Mouse (Mus musculus) left cerebral cortex, postnatal 10 days (tissue): ENCODE measurements around the gene 1810055G02Rik. TPM values are rescaled to one million over a fixed set of nuclear protein-coding genes. Genes with fewer than 3 reads are reported as not detected.

ENCODE experiments used
- DNase-seq, 2 experiments: peaks; one replicate each; pipeline ENCODE4 v3.0.0; 2021 to 2022; ENCODE audit warnings: low spot score in 2 of 2, mixed read lengths in 1 of 2; ENCODE audit errors: extremely low spot score in 1 of 2
- intact Hi-C: fragments of 180-260 bp; cut with DNase I; formaldehyde crosslinking; loops from one replicate; pipeline ENCODE4 v1.15.1; 2025
- total RNA-seq, 2 experiments: library from RNA; stranded (reverse); gene quantifications; 2 replicates each; pipeline ENCODE4 v1.2.3; 2021

Gene 1810055G02Rik
- total RNA-seq, 2 experiments from 2014 or later = 47.5 TPM

DNA sequence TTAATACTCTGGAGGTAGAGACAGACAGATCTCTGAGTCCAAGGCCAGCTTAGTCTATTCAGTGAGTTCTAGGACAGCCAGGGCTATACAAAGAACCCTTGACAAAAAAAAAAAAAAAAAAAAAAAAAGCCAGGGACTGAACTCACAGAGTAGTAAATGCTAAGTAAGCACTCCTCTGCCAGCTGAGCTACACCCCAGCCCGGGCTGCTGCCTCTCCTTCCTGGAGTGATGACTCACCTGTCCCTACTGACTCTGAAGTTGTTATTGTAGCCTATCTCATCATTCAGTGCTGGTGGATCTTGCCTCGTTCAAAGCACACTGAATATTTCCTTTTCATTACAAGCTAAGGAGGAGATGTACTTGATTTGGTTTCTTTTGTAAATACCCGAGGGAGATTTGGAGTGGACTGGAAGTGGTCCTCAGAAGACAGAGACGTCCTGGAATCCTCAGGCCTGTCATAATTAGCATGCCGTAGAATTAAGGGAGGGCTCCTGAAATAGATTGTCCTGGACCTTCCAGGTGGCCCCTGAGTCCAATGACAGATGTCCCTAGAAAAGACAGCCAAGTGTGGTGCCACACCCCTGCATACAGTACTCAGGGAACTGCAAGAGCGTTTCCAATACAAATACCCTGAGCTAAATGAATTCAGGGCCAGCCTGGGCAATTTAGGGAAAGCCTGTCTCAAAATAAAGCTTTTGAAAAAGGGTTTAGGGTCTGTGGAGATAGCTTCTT, 15.5 kb upstream of the 1810055G02Rik start:
- intact Hi-C loops = no loop called here
- no peak for DNase-seq

GRCm38 (mm10) chr19:3694476-3694875, 13.6 kb upstream of the 1810055G02Rik start:
- intact Hi-C loops = no loop called here
- no peak for DNase-seq

- intact Hi-C loops = no loop called here
- no peak for DNase-seq
Measured at GRCm38 (mm10) chr19:3695006-3695405, 13.1 kb upstream of the 1810055G02Rik start.

DNA sequence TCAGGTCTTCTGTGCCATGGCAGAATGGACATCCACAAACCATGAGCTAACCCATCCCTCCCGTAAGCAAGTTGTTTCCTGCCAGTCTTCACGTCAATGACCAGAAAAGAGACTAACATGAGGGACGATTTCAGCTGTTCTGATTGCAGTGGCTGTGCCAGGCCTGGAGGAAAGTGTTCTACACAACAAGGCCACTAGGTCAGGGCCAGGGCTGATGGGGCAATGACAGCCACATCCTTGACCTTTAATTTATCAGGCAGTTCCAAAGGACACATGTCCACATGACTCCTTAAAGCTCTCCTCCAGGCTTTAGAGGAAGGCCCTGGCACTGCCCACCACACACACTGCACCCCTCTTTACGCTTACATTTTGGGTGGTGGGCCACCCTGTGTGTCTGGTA, 12.6 kb upstream of the 1810055G02Rik start:
- intact Hi-C loops = no loop called here

GRCm38 (mm10) chr19:3695976-3696375, 12.1 kb upstream of the 1810055G02Rik start:
- DNase-seq = no peak
- intact Hi-C loops = no loop called here

More for the DNA sequence above, 12.6 kb upstream of the 1810055G02Rik start:
- DNase-seq = no peak

GRCm38 (mm10) chr19:3698035-3698434, 10.1 kb upstream of the 1810055G02Rik start:
- no peak for DNase-seq
- intact Hi-C loops = no loop called here

GRCm38 (mm10) chr19:3699508-3700438, 8.3 kb upstream of the 1810055G02Rik start:
- peak; percentile 56 to 78 for DNase-seq
- intact Hi-C loops = loop anchor here (5.0 kb wide), 1 partner anchor 77 kb away; no protein-coding TSS in a partner anchor

DNA sequence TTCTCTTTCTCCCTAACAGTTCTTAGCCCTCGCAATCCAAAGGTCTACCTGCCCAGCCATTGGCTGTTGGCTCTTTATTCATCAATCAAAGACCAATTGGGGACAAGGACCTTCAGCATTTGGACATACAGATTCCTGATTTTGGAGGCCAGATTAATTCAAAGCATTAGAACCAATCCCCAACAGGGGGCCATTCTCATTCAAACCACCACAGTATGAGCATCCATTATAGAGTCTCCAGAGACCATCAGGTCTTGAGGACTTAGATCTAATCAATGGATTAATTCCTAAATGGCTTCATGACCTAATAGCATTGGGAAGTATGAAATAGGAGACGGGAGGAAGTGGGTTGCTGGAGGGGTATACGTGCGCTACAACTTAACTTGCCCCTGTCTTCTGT, 5.6 kb upstream of the 1810055G02Rik start:
- DNase-seq = no peak
- intact Hi-C loops = loop anchor here (5.0 kb wide), 1 partner anchor 80 kb away; no protein-coding TSS in a partner anchor

- no peak for DNase-seq
- intact Hi-C loops = loop anchor here (5.0 kb wide), 1 partner anchor 129 kb away; the partner anchor contains the start of gene Ppp6r3
Measured at GRCm38 (mm10) chr19:3706258-3706657, 1.8 kb upstream of the 1810055G02Rik start.

DNA sequence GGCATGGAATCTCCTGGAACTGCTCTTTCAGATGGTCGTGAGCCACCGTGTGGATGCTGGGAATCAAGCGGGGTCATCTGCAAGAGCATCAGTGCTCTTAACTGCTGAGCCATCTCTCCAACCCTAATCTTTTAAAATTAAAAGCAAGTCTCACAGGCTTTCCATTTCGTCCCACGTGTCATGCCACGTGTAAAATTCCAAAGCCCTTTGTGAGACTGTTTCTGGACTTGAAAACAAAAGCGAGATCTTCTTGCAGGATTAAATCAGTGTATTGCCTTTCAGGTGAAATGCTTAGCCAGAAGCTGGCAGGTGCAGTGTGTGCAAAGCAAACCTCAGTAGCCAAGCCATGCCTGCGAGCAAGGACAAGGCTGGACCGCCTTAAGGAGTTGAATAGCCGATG, 540 bp upstream of the 1810055G02Rik start:
- intact Hi-C loops = loop anchor here (5.0 kb wide), 1 partner anchor 130 kb away; the partner anchor contains the start of gene Ppp6r3
- DNase-seq = no peak

- intact Hi-C loops = loop anchor here (5.0 kb wide), 1 partner anchor 132 kb away; the partner anchor contains the start of gene Ppp6r3
- no peak for DNase-seq
Measured at GRCm38 (mm10) chr19:3709013-3709787, 1.1 kb downstream of the 1810055G02Rik start.

DNA sequence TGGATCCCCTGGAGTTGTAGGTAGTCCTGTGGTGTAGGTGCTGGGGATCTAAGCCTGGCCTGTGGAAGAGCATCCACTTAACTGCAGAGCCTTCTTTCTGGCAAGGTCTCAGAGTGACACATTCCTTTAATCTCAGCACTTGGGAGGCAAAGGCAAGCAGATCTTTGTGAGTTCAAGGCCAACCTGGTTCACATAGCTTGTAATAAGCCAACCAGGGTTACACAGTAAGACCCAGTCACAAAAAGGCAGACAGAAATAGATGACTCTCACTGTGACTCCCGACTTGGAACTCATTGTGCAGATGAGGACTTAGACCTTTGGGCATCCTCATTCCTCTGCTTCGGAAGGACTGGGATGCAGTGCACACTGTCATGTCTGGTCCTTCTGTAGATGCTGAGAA, 2.3 kb downstream of the 1810055G02Rik start:
- no peak for DNase-seq
- intact Hi-C loops = no loop called here

DNA sequence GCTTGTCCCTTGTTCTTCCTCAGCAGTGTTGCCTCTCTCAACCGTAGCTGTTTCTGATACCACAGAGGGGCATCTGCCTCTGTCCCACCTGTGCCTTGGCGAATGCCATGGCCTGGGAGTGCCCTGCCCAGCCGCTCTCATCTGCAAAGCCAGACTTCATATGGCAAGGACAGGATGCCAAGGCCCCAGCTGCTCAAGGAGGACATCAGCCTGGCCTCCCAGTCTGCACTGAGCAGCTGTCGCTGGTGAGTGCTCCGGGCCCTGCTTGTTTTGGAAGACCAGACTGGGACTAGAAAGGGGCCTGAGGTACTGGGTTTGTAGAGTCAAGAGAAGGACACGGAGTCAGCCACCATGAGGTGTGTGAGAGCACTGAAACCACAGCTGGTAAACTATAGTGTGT, 6.3 kb downstream of the 1810055G02Rik start:
- no peak for DNase-seq
- intact Hi-C loops = no loop called here

DNA sequence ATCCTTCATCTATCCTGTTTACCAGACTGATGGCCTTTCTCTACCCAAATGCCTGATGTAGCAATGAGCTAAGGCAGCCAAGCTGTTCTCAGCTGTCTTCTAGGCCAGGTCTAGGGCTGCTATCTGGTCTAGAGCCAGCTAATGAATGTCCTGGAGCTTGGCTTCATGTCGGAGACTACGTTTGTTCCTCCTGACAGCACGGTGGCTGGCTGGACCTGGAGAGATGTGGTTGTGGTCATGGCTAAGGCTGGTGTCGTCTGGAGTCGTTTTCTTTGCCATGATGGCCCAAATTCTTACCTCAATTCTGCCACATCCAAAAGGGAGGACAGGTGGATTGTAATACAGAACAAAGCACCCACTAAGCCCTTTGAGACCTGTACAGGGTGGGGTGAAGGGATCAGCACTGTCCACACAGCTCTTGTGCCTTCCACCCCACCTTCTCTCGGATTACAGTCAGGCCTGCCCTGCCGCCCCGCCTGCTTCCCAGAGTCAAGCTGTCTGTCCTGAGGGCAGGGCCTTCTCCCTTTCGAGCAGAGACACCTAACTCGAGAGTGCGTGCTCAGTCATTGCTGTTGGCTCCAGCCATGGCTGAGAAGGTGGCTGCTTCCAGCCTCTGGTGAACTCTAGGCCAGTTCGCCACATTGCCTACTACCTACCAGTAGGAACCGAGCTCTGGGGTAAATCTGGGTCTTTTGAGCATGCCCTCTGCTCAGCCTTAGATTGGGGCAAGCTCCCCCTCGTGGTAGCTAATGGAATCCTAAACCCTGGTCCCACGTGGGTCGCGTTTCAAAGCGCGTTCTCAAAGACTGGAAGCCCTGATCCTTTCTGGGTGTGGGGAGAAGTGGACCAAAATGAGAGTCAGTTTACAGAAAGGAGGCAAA, 10.6 kb downstream of the 1810055G02Rik start:
- peak; percentile 59 to 77 for DNase-seq
- intact Hi-C loops = loop anchor here (5.0 kb wide), 1 partner anchor 96 kb away; no protein-coding TSS in a partner anchor

GRCm38 (mm10) chr19:3719362-3719891, 11.3 kb downstream of the 1810055G02Rik start:
- intact Hi-C loops = loop anchor here (5.0 kb wide), 1 partner anchor 97 kb away; no protein-coding TSS in a partner anchor
- DNase-seq = peak; percentile 38 to 74

DNA sequence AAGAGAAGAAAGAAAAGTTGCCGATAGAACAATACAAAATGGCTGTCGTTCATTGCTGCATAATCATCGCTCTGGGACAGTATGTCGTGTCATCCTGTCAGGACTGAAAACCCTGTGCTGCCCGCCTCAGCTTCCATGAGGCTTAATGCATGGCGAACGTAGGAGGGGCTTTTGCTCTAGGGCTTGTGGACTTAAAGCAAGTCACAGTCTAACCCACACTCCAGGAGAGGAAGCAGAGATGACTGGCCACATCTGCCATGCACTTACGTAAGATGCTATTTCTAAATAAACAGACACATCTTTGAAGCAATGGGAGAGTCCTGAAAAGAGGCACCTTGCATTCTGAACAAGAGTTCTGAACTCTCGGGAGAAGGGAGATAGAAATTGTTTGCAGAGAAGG, 15.1 kb downstream of the 1810055G02Rik start:
- intact Hi-C loops = loop anchor here (5.0 kb wide), 1 partner anchor 44 kb away; the partner anchor contains the start of gene Kmt5b

GRCm38 (mm10) chr19:3723904-3724303, 15.8 kb downstream of the 1810055G02Rik start:
- DNase-seq = peak in 1 of 2 experiments; percentile 46
- intact Hi-C loops = loop anchor here (5.0 kb wide), 1 partner anchor 43 kb away; the partner anchor contains the start of gene Kmt5b

More for the DNA sequence above, 15.1 kb downstream of the 1810055G02Rik start:
- no peak for DNase-seq
